Mouse (Mus musculus) right cerebral cortex, adult 2 months (tissue): ENCODE measurements at regions not wholly inside any gene's neighbourhood (a gene's known extent, or its start where the extent isn't known, plus 50 kb on each side); places are given as distances from the start of the nearest gene placed in this dataset.

Source experiments
- DNase-seq, 2 experiments: peaks; one replicate each; pipeline ENCODE4 v3.0.0; 2021 to 2022; ENCODE audit warnings: low spot score in 2 of 2

DNA sequence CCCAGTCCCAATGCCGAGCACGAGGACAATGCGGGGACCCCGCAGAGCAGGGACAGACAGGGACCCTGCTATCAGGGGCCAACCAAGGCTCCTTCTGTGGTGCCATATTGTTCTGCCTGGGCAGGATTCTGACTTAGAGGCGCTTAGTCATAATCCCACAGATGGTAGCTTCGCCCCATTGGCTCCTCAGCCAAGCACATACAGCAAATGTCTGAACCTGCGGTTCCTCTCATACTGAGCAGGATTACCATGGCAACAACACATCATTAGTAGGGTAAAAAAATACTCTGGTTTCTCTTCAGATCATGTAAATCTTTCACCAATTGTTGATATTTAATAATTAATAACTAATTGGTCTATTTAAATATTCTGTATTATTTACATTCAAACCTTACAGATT is 2140.3 kb upstream of the Cdh20 start:
- DNase-seq: peak; percentile 100

DNA sequence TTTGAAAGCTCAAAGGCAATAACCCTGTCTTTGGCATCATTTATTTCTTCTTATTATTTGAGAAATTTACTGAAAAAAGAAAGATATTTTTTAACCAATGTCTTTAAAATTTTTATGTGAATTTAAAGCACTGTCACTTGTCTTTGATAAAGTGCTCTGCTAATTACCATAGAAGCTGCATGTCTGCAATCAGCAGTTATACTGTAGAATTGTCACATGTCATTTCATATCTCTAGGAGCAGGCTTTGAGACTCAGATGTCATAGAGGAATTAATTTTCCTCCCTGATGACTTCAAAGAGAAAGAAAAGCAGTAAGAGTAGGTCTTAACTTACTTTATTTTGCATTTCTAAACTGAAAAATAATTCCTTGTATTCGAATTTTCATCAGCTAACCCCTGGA is 2123.9 kb upstream of the Cdh20 start:
- no peak for DNase-seq

DNA sequence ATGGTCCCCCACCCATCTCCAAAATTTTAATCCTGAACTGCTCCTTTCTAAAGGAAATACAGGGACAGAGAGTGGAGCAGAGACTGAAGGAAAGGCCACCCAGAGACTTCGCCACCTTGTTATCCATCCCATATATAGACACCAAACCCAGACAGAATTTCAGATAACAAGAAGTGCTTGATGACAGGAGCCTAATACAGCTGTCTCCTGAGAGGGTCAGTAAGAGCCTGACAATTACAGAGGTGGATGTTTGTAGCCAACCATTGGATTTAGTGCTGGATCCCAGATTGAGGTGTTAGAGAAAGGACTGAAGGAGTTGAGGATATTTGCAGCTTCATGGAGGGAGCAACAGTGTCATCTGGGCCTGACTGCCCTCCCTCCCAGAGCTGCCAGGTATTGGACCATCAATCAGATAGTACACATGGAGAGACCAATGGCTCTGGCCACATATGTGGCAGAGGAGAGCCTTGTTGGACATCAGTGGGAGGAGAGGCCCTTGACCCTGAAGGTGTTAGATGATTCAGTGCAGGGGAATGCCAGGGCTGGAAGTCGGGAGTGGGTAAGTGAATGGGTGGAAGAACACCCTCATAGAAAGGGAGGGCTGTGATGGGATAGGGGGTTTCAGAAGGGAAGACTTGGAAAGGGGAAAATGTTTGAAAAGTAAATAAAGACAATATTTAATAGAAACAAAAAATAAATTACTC is 2080.8 kb upstream of the Cdh20 start:
- DNase-seq: no peak

DNA sequence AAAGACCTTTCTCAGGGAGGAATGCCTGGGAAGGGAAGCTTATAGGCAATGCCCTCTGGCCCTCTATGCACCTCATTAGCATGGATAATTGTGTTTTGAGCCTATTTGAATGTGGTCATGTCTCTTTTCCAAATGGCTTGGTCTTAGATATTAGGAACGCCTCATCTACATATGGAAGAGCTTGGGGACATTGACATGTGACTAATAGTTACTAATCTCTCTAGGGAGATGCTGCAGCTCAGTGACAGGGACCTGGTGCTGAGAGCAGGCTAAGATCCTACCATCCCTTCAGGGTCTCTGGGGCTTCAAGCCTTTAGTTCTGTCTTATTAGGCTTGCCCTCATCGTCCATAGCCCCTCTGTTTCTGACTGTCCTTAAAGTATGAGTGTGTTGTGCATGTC is 2051.9 kb upstream of the Cdh20 start:
- no peak for DNase-seq

DNA sequence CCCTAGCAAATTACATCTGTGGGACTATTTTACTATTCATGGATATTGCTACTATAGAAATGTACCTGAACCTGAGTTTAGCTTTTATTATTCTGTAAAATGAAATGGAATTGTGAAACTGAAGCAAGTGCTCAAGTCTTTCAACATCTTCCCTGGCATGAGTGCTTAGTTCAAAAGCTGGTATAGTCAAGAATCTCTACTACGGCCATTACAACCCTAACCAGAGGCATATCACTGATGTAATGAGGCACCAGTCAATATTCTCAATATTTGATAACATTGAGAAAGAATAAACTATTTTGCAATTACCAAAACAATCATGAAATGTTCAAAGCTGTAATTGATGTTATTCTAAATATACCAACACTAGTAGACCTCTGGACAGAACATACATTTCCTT is 2034.3 kb upstream of the Cdh20 start:
- no peak for DNase-seq

DNA sequence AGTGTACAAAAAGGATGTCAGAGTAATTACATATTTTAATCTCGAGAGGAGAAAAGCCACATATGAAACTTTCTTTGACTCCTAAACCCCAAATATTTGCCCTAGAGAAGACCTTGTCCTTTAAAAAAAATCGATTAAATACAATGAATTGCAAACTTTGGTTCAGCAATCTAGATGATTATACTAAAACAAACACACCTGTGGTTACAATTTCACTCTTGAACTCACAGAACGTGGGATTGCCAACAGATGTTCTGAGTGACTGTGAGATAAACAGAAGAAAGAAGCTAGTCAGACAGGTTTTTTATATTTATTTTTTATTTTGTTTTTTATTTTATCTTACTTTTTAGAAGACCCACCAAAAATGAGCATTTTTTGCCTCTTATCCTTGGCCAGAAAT is 2032.9 kb upstream of the Cdh20 start:
- no peak for DNase-seq

DNA sequence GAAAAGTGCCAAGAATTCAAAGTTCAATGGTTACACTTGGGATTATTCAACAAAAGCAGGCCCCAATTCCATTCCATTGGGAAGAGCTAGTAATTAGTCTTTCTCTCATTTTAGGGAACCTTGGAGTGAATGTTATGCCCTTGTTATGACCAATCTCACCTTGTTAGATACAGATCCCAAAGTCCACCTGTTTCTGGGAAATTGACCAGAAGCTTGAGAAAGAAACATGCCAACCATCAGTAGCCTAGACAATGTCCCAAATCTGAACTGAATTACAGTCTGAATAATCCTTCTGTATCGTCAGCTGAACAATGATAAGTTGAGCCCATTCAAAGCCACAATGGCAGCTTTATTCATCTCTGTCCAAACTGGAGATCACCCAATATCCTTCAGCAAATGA is 2010.4 kb upstream of the Cdh20 start:
- DNase-seq: no peak
